Mouse (Mus musculus) CH12.LX (cell line): ENCODE results near the gene Fam135a. TPM values are rescaled to one million over a fixed set of nuclear protein-coding genes. Genes with fewer than 3 reads are reported as not detected.

Experiments
- DNase-seq: peaks from one replicate; pipeline ENCODE4 v3.0.0-alpha.2; 2013; ENCODE audit errors: extremely low read depth
- H3K27ac ChIP-seq: 2 replicates; pipeline ENCODE4 v1.5.1; 2012; ENCODE audit warnings: low read depth, mild to moderate bottlenecking, control low read depth, moderate library complexity; ENCODE audit not compliant: insufficient read depth
- H3K27me3 ChIP-seq: replicated peaks from 2 replicates; pipeline ENCODE3; 2012; ENCODE audit warnings: inconsistent platforms
- H3K36me3 ChIP-seq, 2 experiments: replicated peaks in 1 of 2; 2 replicates each; pipeline versions ENCODE3 to v1.6.1; 2012; ENCODE audit warnings: inconsistent platforms in 1 of 2, low read length in 1 of 2, mild to moderate bottlenecking in 1 of 2, mixed read lengths in 1 of 2, moderate library complexity in 1 of 2; ENCODE audit not compliant: control insufficient read depth in 1 of 2, insufficient read depth in 1 of 2
- H3K4me1 ChIP-seq, 2 experiments: 2 replicates each; pipeline ENCODE4 v1.6.1; 2012; ENCODE audit warnings: inconsistent platforms in 1 of 2, moderate library complexity in 1 of 2; ENCODE audit not compliant: insufficient read depth in 2 of 2, control insufficient read depth in 1 of 2
- H3K4me2 ChIP-seq: 2 replicates; pipeline ENCODE4 v1.6.1; 2012; ENCODE audit warnings: low read depth, mild to moderate bottlenecking, control low read depth; ENCODE audit not compliant: poor library complexity, insufficient read depth, severe bottlenecking
- H3K4me3 ChIP-seq, 3 experiments: fragments of 150-350 bp in 1 of 3; sonication (generic) in 1 of 3; replicated peaks in 1 of 3; 2 replicates each; pipeline versions ENCODE3 to v1.5.1; 2011 to 2012; ENCODE audit warnings: low read depth in 2 of 3, low read length in 2 of 3, mild to moderate bottlenecking in 2 of 3, moderate library complexity in 2 of 3, control low read depth in 1 of 3, improper control_type of control experiment in 1 of 3, inconsistent platforms in 1 of 3, mixed read lengths in 1 of 3; ENCODE audit not compliant: poor library complexity in 1 of 3
- H3K79me2 ChIP-seq: replicated peaks from 2 replicates; pipeline ENCODE4 v1.6.1; 2012; ENCODE audit warnings: mild to moderate bottlenecking, moderate library complexity; ENCODE audit not compliant: control insufficient read depth, poor library complexity, insufficient read depth, severe bottlenecking; ENCODE audit errors: extremely low read depth
- H3K9ac ChIP-seq: 2 replicates; pipeline ENCODE4 v1.6.1; 2012; ENCODE audit warnings: low read depth, mild to moderate bottlenecking, control low read depth, moderate library complexity; ENCODE audit not compliant: insufficient read depth
- H3K9me3 ChIP-seq: replicated peaks from 2 replicates; pipeline ENCODE3; 2012; ENCODE audit warnings: low read length, inconsistent platforms, mixed read lengths
- CTCF ChIP-seq, 2 experiments: IDR thresholded peaks in 1 of 2; conservative IDR thresholded peaks in 1 of 2; 2 replicates each; pipeline ENCODE4 v1.5.1; 2011 to 2012; ENCODE audit warnings: low read depth in 2 of 2, low read length in 2 of 2, improper control_type of control experiment in 1 of 2, inconsistent platforms in 1 of 2, mild to moderate bottlenecking in 1 of 2, moderate library complexity in 1 of 2
- ETS1 ChIP-seq: conservative IDR thresholded peaks from 2 replicates; pipeline ENCODE4 v1.6.1; 2012; ENCODE audit warnings: low read depth, mild to moderate bottlenecking, inconsistent platforms, low read length, improper control_type of control experiment, moderate library complexity
- GABPA ChIP-seq: IDR thresholded peaks from 2 replicates; pipeline ENCODE4 v1.6.1; 2012; ENCODE audit warnings: low read depth, low read length, improper control_type of control experiment, inconsistent platforms; ENCODE audit not compliant: insufficient replicate concordance
- IRF4 ChIP-seq: IDR thresholded peaks from 2 replicates; pipeline ENCODE4 v1.6.1; 2014; ENCODE audit warnings: low read depth, mild to moderate bottlenecking, inconsistent platforms, low read length, improper control_type of control experiment
- JUN ChIP-seq: IDR thresholded peaks from 2 replicates; pipeline ENCODE4 v1.6.1; 2011; ENCODE audit warnings: low read depth, mild to moderate bottlenecking, low read length, improper control_type of control experiment, moderate library complexity; ENCODE audit not compliant: insufficient read depth
- JUND ChIP-seq: conservative IDR thresholded peaks from 2 replicates; pipeline ENCODE4 v1.6.1; 2011; ENCODE audit warnings: low read depth, low read length, improper control_type of control experiment
- MAFK ChIP-seq: IDR thresholded peaks from 2 replicates; pipeline ENCODE4 v1.6.1; 2011; ENCODE audit warnings: low read length, improper control_type of control experiment; ENCODE audit not compliant: insufficient replicate concordance
- MAX ChIP-seq: IDR thresholded peaks from 2 replicates; pipeline ENCODE4 v1.6.1; 2011; ENCODE audit warnings: low read length, improper control_type of control experiment
- MEF2A ChIP-seq: IDR thresholded peaks from 2 replicates; pipeline ENCODE4 v1.6.1; 2014; ENCODE audit warnings: low read depth, mild to moderate bottlenecking, inconsistent platforms, low read length, improper control_type of control experiment, borderline replicate concordance
- MXI1 ChIP-seq: IDR thresholded peaks from 2 replicates; pipeline ENCODE4 v1.6.1; 2011; ENCODE audit warnings: mild to moderate bottlenecking, low read depth, low read length, improper control_type of control experiment
- NRF1 ChIP-seq: IDR thresholded peaks from 2 replicates; pipeline ENCODE4 v1.6.1; 2014; ENCODE audit warnings: low read depth, mild to moderate bottlenecking, inconsistent platforms, low read length, improper control_type of control experiment, moderate library complexity
- PAX5 ChIP-seq: IDR thresholded peaks from 2 replicates; pipeline ENCODE4 v1.6.1; 2012; ENCODE audit warnings: low read length, inconsistent platforms, mixed read lengths
- POLR2AphosphoS2 ChIP-seq: IDR thresholded peaks from 2 replicates; pipeline ENCODE4 v1.6.1; 2011; ENCODE audit warnings: low read depth, low read length, improper control_type of control experiment
- RCOR1 ChIP-seq: conservative IDR thresholded peaks from 2 replicates; pipeline ENCODE4 v1.6.1; 2012; ENCODE audit warnings: low read depth, mild to moderate bottlenecking, inconsistent platforms, low read length, improper control_type of control experiment
- SIN3A ChIP-seq: IDR thresholded peaks from 2 replicates; pipeline ENCODE4 v1.6.1; 2012; ENCODE audit warnings: low read length, improper control_type of control experiment, inconsistent platforms
- SMC3 ChIP-seq: IDR thresholded peaks from 2 replicates; pipeline ENCODE4 v1.6.1; 2011; ENCODE audit warnings: low read depth, low read length, improper control_type of control experiment
- TCF12 ChIP-seq: IDR thresholded peaks from 2 replicates; pipeline ENCODE4 v1.6.1; 2014; ENCODE audit warnings: low read depth, mild to moderate bottlenecking, inconsistent platforms, low read length, improper control_type of control experiment
- USF1 ChIP-seq: IDR thresholded peaks from 2 replicates; pipeline ENCODE4 v1.6.1; 2014; ENCODE audit warnings: low read depth, mild to moderate bottlenecking, inconsistent platforms, low read length, improper control_type of control experiment
- USF2 ChIP-seq: conservative IDR thresholded peaks from 2 replicates; pipeline ENCODE4 v1.6.1; 2011; ENCODE audit warnings: low read depth, low read length, improper control_type of control experiment
- ZNF384 ChIP-seq: IDR thresholded peaks from 2 replicates; pipeline ENCODE4 v1.6.1; 2012; ENCODE audit warnings: low read depth, low read length, improper control_type of control experiment, inconsistent platforms
- dilution Hi-C: fragments of 300-500 bp; cut with MboI; formaldehyde crosslinking; loops from 2 replicates; pipeline ENCODE4 v1.14.3; 2020; ENCODE audit warnings: low sequenced_read_pairs; ENCODE audit not compliant: extremely low pct_unique_long_range_greater_than_20kb, extremely low pct_ligation_motif_present
- in situ Hi-C: fragments of 300-500 bp; cut with MboI; formaldehyde crosslinking; loops from 3 replicates; pipeline ENCODE4 v1.14.3; 2019; ENCODE audit warnings: low sequenced_read_pairs, low pct_ligation_motif_present, low pct_unique_long_range_greater_than_20kb, mixed read lengths
- polyA plus RNA-seq: library from polyadenylated mRNA; unstranded; fragments of >175 nt; gene quantifications from 2 replicates; pipeline ENCODE4 v1.2.1, GENCODE M21; 2012; ENCODE audit warnings: low read depth; ENCODE audit not compliant: insufficient read length
- total RNA-seq, 2 experiments: library from RNA; depleted of rRNA; stranded (reverse); fragments of 300-350 nt in 1 of 2; fragments of >200 nt in 1 of 2; gene quantifications; 2 replicates each; pipeline ENCODE4 v1.2.3; 2012 to 2014

The Fam135a gene
- total RNA-seq (2012; rRNA removed): 2.0 TPM in 2 replicates
- 1.4 and 1.5 TPM in 2 replicates for total RNA-seq (2014; rRNA removed)
- 1.4 and 2.1 TPM in 2 replicates for polyA plus RNA-seq

- H3K27ac ChIP-seq: no peak within 1 kb of the TSS
- no peak for DNase-seq
- no peak for TF ChIP-seq SIN3A
- no peak for TF ChIP-seq SMC3
- TF ChIP-seq TCF12: no peak
- TF ChIP-seq CTCF (conservative IDR thresholded peaks at IDR 0.05 in 1 of 2, IDR thresholded peaks at IDR 0.05 in 1 of 2; ENCODE audit: low read depth in 2 of 2, low read length in 2 of 2): no peak
- TF ChIP-seq MEF2A: no peak
- no peak for TF ChIP-seq PAX5
- TF ChIP-seq POLR2AphosphoS2: no peak
- no peak for TF ChIP-seq USF2
- no peak for TF ChIP-seq MXI1
- no peak for TF ChIP-seq NRF1
- TF ChIP-seq GABPA: no peak
- no peak for TF ChIP-seq IRF4
- no peak for TF ChIP-seq MAFK
- no peak for TF ChIP-seq USF1
- TF ChIP-seq JUN: no peak
- no peak for TF ChIP-seq ZNF384
- TF ChIP-seq RCOR1: no peak
- TF ChIP-seq MAX: no peak
- TF ChIP-seq ETS1: no peak
- dilution Hi-C loops: no loop called here
- in situ Hi-C loops: no loop called here
- peaks cover 13 to 18% of the 10 kb centered on the region in 2 experiments for H3K4me1 ChIP-seq
- peaks cover 11% of the 10 kb centered on the region for H3K9me3 ChIP-seq
- no peak within 1 kb of the TSS for H3K4me2 ChIP-seq
- no peak within 1 kb of the TSS for H3K4me3 ChIP-seq
- no peak within 1 kb of the TSS for H3K9ac ChIP-seq
- H3K36me3 ChIP-seq: no peaks in the 10 kb centered on the region
- no peaks in the 10 kb centered on the region for H3K79me2 ChIP-seq
- no peaks in the 10 kb centered on the region for H3K27me3 ChIP-seq
Measured at GRCm38 (mm10) chr1:24099926-24100869, at the start of gene Fam135a. Gene Fam135a (minus strand): TSS chr1:24100341.

- Histone ChIP-seq H3K4me3 (no peak overlapping the region), H3K36me3 (no peaks in the 10 kb centered on the region), H3K9me3 (no peaks in the 10 kb centered on the region), H3K9ac (no peak overlapping the region), H3K4me2 (no peak overlapping the region), H3K4me1 (no peaks in the 10 kb centered on the region), H3K79me2 (no peaks in the 10 kb centered on the region), H3K27me3 (no peaks in the 10 kb centered on the region), H3K27ac (no peak overlapping the region)
- DNase-seq: no peak
- in situ Hi-C loops (loop anchor here (25.0 kb wide), 1 partner anchor 106 kb away; no protein-coding TSS in a partner anchor), dilution Hi-C loops (no loop called here)
- TF ChIP-seq JUND: no peak
- no peak for TF ChIP-seq GABPA
- no peak for TF ChIP-seq PAX5
- no peak for TF ChIP-seq TCF12
Measured at GRCm38 (mm10) chr1:24143504-24143903, 43.4 kb upstream of the Fam135a start.
